Mouse (Mus musculus) olfactory bulb, adult 2 months (tissue): ENCODE data around the gene Mgat5. TPM values are rescaled to one million over a fixed set of nuclear protein-coding genes. Genes with fewer than 3 reads are reported as not detected.

Experiments used
- H3K27ac ChIP-seq: fragments of 200-500 bp; 2 replicates; pipeline ENCODE4 v1.5.1; 2012; ENCODE audit warnings: low read depth, low read length; ENCODE audit not compliant: insufficient read depth
- H3K4me1 ChIP-seq: fragments of 200-500 bp; 2 replicates; pipeline ENCODE4 v1.6.1; 2012; ENCODE audit warnings: low read length; ENCODE audit not compliant: control insufficient read depth, insufficient read depth
- H3K4me3 ChIP-seq: fragments of 200-500 bp; 2 replicates; pipeline ENCODE4 v1.5.1; 2012; ENCODE audit warnings: mild to moderate bottlenecking, low read depth, low read length, moderate library complexity; ENCODE audit not compliant: insufficient read depth
- CTCF ChIP-seq: fragments of 200-500 bp; IDR thresholded peaks from 2 replicates; pipeline ENCODE4 v1.5.1; 2012; ENCODE audit warnings: low read depth, mild to moderate bottlenecking, low read length, moderate library complexity; ENCODE audit not compliant: insufficient read depth
- POLR2A ChIP-seq: fragments of 200-500 bp; IDR thresholded peaks from 2 replicates; pipeline ENCODE4 v1.6.1; 2012; ENCODE audit warnings: mild to moderate bottlenecking, low read depth, low read length, moderate library complexity; ENCODE audit not compliant: insufficient read depth
- WGBS: fragments of 180-500 bp; shearing (Covaris S2); methylation state at CpG from one replicate; pipeline ENCODE4 v1.1.7; 2018; 5-methylcytosine and 5-hydroxymethylcytosine counted together
- polyA plus RNA-seq: library from polyadenylated mRNA; stranded (reverse); fragments of >200 nt; gene quantifications from 2 replicates; pipeline ENCODE4 v1.2.4, GENCODE M21; 2012; ENCODE audit warnings: low replicate concordance; ENCODE audit not compliant: missing spikeins, insufficient read depth, insufficient read length

Gene Mgat5
- polyA plus RNA-seq, 1 experiment, result 101 TPM

DNA sequence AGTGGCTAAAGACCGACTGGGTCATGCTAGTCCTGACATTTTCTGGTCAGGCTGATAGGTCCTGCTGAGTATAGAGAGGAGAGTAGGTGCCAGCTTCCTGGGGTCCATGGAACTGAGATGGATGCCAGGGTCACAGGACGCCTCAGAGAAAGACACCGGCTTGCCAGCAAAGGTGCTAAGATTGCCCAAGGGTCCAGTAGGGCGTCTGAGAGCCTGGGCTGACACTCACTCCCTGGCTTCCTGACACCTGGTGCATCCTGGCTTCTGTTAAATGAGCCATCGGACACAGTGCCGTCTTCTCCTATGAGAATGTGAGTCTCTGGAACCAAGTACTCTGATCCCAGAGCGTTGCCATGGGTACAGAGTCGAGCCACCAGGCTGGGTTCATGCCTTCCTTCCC is 304.1 kb downstream of the Mgat5 start:
- H3K4me1 ChIP-seq, result peaks cover 2% of the 10 kb centered on the region; the same call in 1 of the 2 replicates
- no peak overlapping the region for H3K27ac ChIP-seq
- 85% methylated on average over 8 of the region's 8 CpGs for WGBS
- no peak for TF ChIP-seq POLR2A
- no peak for TF ChIP-seq CTCF
- H3K4me3 ChIP-seq, result no peak overlapping the region

DNA sequence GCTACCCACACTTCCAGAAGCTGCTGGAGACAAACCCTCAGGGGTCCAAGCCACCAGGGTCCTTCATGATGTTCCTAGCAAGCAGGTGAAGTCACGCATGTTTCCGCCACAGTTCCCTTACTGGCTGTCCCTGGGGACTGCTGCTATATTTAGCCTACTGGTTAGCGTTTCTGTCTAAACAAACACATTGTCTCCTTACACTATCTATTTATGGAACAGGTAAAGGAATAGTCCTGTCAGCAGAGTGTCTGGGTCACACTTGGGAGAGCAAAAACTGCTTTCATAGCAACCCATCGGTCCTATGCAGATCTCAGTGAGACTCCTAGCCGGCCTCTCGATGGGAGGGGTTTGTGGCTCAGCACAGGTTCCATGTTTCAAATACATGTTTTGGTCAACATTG is 306.5 kb downstream of the Mgat5 start:
- no peak for TF ChIP-seq CTCF
- no peak for TF ChIP-seq POLR2A
- 86% methylated on average over 6 of the region's 6 CpGs for WGBS
- H3K4me1 ChIP-seq, result peaks cover 2% of the 10 kb centered on the region; the same call in 1 of the 2 replicates
- H3K4me3 ChIP-seq, result no peak overlapping the region
- no peak overlapping the region for H3K27ac ChIP-seq

DNA sequence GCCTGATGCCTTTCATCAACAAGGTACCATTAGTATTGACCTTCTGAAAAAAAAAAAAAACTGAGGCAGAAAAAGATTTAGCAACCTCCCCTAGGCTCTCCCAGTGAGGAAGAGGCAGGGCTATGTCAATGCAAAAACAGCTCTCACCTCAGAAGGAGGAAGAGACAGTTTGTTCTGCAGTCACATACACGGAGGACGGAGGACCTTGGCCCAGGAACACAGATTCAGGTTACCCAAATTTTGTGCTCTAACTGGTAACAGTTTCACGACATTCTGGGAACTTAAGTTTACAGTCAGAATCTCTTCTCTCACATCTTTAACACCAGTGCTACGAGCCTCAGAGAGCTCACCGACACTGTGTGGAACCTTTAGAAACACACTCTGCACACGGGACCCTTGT is 307.9 kb downstream of the Mgat5 start:
- Histone ChIP-seq H3K4me1 (no peaks in the 10 kb centered on the region), H3K4me3 (no peak overlapping the region), H3K27ac (no peak overlapping the region)
- TF ChIP-seq CTCF, result no peak
- 84% methylated on average over 6 of the region's 6 CpGs for WGBS

DNA sequence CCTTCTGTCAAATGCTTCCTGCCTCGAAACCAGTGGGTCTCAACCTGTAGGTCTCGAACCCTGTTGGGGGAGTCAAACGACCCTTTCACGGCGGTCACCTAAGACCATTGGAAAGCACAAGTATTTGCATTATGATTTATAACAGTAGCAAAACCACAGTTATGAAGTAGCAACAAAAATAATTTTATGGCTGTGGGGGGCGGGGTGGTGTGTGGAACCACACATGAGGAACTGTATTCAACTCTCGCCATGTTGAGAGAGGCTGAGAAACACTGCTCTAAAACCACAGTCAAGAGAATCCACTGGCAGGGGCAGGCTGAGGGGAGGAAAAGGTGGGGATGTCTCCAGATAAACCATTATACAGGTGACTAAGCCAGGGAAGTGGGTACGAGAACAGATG is 308.3 kb downstream of the Mgat5 start:
- TF ChIP-seq POLR2A (no peak), CTCF (no peak)
- no peak overlapping the region for H3K27ac ChIP-seq
- 91% methylated on average over 8 of the region's 8 CpGs for whole genome bisulfite sequencing
- no peaks in the 10 kb centered on the region for H3K4me1 ChIP-seq
- no peak overlapping the region for H3K4me3 ChIP-seq

DNA sequence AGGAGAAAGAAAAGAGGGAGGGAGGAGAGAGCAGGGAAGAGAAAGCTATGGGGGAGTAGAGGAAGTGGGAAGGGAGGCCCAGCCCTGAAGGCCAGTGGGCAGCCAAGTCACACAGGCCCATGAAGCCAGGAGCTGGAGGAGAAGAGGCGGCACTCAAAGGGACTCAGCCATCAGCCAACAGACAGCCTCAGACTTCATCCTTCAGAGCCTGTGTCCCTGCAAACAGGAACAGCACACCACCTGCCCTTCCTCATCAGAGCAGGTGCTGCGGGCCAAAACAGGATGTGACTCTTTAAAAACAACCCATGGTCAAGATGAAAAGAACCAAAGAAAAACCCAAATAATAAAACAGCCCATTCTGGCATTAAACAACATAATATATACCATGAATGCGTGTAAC is 308.8 kb downstream of the Mgat5 start:
- no peak overlapping the region for H3K27ac ChIP-seq
- 84% methylated on average over 3 of the region's 3 CpGs for WGBS
- no peak overlapping the region for H3K4me3 ChIP-seq
- TF ChIP-seq POLR2A, result no peak
- no peak for TF ChIP-seq CTCF
- H3K4me1 ChIP-seq, result no peaks in the 10 kb centered on the region

DNA sequence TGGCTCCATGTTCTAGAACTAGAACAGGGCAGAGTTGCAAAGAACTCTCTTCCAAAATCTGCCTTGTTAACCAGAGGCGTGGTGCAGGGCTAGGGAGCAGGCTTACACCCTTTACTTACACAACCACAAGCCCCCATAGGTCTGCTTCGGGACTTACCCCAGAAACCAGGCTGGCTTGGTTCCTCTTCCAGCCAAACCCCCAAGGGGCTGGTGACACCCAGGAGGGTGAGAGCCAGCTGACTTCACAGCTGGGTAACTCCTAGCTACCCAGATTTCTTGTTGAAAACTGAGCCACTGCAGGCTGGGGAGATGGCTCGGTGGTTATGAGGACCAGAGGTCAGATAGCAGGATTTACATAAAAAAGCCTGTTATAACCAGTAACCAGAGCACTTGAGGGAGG is 309.7 kb downstream of the Mgat5 start:
- Histone ChIP-seq H3K4me1 (no peaks in the 10 kb centered on the region), H3K4me3 (no peak overlapping the region), H3K27ac (no peak overlapping the region)
- TF ChIP-seq CTCF, result no peak
- TF ChIP-seq POLR2A, result no peak
- 86% methylated on average over 3 of the region's 3 CpGs for WGBS

DNA sequence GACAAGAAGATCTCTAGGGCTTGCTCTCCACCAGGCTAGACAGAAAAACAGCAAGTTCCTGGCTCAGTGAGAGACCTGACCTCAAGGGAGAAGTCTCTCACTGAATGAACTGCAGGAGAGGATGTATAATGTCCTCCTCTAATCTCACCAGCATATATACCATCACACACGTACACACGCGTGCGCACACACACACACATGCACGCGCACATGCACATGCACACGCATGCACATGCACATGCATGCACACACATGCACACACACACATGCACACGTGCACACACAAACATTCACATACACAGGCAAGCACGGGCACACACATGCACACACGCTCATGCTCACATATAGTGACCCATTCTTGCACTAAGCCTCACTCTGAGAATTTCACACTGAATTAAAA is 310.1 kb downstream of the Mgat5 start:
- Histone ChIP-seq H3K4me3 (no peak overlapping the region), H3K27ac (no peak overlapping the region), H3K4me1 (no peaks in the 10 kb centered on the region)
- no peak for TF ChIP-seq CTCF
- TF ChIP-seq POLR2A, result no peak
- WGBS, result 99% methylated on average over 10 of the region's 10 CpGs

DNA sequence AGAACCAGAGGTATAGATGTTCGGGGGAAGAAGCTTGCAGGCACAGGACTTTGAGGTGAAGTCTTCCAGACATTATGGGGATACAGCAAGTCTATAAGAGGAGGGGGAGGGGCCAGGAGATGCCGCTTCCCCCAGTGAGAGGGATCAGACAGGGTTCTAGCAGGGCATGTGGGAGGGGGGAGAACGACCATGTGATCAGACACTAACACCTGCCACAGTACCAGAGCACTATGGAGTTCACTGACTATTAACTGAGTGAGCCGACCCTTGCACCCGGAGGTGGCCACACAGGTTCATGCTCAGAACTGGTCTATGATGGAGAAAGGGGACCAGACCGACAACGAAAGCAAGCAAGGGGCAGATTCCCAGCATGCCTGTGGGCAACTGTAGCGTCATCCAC is 318.5 kb downstream of the Mgat5 start:
- Histone ChIP-seq H3K4me1 (no peaks in the 10 kb centered on the region), H3K4me3 (no peak overlapping the region), H3K27ac (no peak overlapping the region)
- TF ChIP-seq CTCF, result no peak
- TF ChIP-seq POLR2A, result no peak
- WGBS, result 91% methylated on average over 8 of the region's 8 CpGs

DNA sequence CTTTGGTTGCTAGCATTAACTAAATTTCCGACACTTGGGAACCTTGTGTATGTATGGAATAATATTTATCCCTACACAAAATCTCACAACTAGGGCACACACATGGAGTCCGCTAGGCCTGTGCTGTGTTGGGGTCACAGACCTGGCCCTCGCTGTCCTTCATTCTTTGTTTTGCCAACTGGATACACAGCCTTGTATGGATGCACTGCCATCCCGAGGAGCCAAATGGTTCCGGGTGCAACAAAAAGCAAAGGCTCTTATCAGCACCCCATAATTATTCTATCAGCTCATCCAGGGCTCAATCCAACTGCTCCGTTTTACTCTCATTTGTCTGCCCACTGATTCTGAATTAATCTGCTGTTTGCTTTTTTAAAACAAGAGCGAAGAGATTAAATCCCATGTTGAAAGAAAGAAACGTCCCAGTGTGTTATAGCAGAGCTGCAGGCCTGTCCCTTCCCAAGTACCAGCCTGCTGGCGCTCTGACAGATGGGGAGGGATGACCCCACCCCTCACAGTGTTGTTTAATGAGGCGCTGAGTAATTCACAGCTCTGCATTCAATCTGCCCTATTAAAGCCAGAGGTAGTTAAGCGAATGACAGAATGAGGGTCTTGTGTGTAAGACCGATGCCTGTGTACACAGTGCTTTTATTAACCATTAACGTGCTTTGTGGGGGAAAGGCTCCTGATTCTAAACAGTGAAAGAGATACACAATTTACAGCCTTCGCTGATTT is 326.2 kb downstream of the Mgat5 start:
- peaks cover 2% of the 10 kb centered on the region for H3K4me1 ChIP-seq
- no peak overlapping the region for H3K4me3 ChIP-seq
- no peak for TF ChIP-seq POLR2A
- TF ChIP-seq CTCF, result no peak
- peak overlapping the region; percentile 23; the same call in 1 of the 2 replicates for H3K27ac ChIP-seq
- 21% methylated on average over 14 of the region's 14 CpGs for WGBS

DNA sequence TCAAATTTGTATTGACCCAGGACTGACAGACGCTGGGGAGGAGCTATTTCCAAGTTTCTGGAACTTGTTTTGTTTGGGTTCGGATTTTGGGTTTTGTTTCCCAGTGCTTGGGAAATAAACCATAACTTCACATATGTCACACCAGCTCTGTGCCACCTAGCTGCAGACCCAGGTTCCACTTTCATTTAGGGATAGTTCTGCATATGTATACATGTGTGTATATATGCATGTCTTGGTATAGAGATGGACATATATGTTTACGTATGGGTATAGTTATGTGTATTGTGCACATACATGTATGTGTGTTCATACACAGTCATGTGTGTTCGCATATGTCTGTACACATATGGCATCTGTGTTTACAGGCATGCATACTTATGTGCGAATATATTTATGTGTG is 326.9 kb downstream of the Mgat5 start:
- peaks cover 6% of the 10 kb centered on the region for H3K4me1 ChIP-seq
- 65% methylated on average over 5 of the region's 5 CpGs for WGBS
- H3K27ac ChIP-seq, result no peak overlapping the region
- TF ChIP-seq POLR2A (no peak), CTCF (no peak)
- no peak overlapping the region for H3K4me3 ChIP-seq

DNA sequence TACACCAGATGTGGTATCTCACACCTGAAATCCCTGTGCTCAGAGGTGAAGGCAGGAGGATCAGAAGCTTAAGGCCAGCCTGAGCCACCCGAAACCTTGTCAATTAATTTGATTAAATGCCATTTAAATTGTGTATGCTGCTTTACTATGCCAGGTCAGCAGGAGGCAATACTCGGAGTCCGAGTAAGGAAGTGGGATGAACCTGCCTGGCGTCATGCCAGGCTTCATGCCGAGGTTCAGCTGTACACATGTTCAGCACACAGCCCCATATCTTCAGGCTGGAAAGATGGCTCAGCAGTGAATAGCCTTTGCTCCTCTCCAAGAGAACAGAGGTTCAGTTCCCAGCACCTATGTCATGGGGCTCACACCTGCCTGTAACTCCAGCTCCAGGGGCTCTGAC is 331.6 kb downstream of the Mgat5 start:
- Histone ChIP-seq H3K4me3 (no peak overlapping the region), H3K4me1 (peaks cover 10% of the 10 kb centered on the region), H3K27ac (no peak overlapping the region)
- WGBS, result 48% methylated on average over 5 of the region's 5 CpGs
- TF ChIP-seq POLR2A, result no peak
